Mouse (Mus musculus) layer of hippocampus, postnatal 25 days (tissue): ENCODE results near the gene Dbh. TPM values are rescaled to one million over a fixed set of nuclear protein-coding genes. Genes with fewer than 3 reads are reported as not detected.
A peak's percentile ranks its signal among the peaks of the same experiment; 100 is the strongest.

Experiments
- DNase-seq, 2 experiments: peaks; one replicate each; pipeline ENCODE4 v3.0.0; 2022; ENCODE audit warnings: mixed read lengths in 2 of 2, low spot score in 1 of 2; ENCODE audit errors: extremely low spot score in 1 of 2
- total RNA-seq, 2 experiments: library from RNA; stranded (reverse); gene quantifications; 2 replicates each; pipeline ENCODE4 v1.2.3; 2021

Gene Dbh
- total RNA-seq: under 1 TPM; 0.54 TPM

- DNase-seq: peak; percentile 54 to 63
Measured at GRCm38 (mm10) chr2:27164796-27165590, at the start of gene Dbh. Gene Dbh, plus strand, starts transcription at chr2:27165233.

GRCm38 (mm10) chr2:27118452-27118851 is 46.6 kb upstream of the Dbh start:
- DNase-seq: no peak

DNA sequence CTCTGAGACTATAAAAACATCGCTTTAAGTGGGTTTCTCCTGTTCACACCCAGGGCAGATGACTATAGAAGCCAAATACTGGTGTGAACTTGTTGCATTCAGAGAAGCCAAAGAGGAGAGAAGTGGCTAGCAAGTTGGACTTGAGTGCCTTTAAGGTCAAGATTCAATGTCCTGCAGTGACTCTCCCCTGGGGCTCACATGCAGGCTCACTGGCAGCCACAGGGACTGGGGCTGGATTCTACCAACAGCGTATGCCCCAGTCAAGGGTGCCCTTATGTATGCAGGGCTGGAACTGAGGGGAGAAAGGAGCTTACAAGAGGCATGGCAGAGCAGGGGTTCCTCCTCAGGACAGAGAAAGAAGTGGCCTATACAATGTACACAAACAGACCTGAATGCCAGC is 45.3 kb upstream of the Dbh start:
- DNase-seq: no peak

DNA sequence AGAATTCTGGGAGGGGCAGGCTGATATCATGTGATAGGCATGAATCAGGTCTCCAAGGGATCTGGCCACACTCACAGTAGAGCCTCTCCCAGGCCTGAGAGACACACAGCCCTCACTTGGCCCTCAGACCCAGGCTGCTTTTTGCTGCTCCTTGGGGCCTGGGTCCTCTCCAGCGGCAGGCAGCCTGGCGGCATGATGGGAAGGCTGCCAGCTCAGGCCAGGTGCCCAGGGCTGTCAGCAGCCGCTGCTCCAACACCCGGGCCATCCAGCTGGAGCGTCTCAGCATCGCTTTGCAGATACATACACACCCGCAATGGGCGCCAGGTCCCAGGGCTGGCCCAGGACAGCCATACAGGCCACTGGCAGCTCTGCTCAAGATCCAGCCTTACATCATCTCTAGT is 44.8 kb upstream of the Dbh start:
- no peak for DNase-seq

DNA sequence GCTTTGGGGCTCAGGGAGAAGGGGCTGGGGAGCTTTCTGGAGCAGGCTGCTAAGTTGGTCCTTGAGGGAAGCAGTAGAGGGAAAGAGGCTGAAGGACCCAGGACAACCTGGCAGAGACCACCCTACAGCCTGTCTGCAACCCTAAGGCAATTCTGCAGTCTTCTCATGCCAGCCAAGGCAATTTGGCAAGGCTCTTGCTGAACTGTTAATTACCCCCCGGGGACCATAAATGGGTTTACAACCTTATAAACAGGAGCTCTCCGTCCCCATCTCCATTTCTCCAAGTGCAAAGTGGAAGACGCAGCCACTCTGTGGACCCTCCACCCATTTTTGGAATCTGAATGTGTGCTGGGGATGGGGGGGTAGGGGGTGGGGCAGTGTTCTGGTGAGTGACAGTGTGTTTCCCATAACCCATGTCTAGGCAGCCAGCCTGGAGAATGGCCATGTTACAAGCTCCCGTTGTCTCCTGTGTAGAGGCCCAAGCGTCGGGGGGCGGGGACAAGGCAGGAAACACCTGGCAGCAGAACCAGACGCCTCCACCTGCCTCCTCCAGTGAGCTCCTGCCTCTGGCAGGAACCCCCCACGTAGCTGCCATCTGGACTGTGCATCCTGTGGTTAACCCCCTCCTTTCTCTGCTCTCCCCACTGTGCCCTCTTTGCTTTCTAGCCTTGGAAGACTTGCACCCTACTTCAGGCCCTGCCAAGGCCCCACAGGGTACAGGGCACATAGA is 43.2 kb upstream of the Dbh start:
- DNase-seq: no peak

- DNase-seq: no peak
Measured at GRCm38 (mm10) chr2:27122578-27122977, 42.5 kb upstream of the Dbh start.

DNA sequence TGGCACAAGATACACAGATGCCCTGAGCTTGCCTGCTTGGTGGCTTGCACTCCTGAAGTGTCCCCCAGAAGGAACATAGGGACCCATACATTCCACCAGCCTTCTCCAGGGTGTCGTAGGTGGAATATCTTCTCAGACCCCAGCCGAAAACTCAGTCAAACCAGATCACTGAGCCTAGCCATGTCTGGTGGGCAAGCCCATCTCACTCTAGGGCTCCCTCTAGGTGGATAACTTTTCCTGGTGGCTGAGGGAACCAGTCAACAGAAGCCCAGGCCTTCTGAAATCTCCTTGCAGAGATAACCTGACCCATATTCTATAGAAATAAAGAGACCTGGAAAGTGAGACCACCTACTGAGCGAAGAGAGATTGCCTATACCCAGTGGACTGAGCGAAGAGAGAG is 41.9 kb upstream of the Dbh start:
- DNase-seq: no peak

GRCm38 (mm10) chr2:27125979-27126378 is 39.1 kb upstream of the Dbh start:
- DNase-seq: peak in 1 of 2 experiments; percentile 71

- DNase-seq: no peak
Measured at GRCm38 (mm10) chr2:27126496-27126895, 38.5 kb upstream of the Dbh start.

DNA sequence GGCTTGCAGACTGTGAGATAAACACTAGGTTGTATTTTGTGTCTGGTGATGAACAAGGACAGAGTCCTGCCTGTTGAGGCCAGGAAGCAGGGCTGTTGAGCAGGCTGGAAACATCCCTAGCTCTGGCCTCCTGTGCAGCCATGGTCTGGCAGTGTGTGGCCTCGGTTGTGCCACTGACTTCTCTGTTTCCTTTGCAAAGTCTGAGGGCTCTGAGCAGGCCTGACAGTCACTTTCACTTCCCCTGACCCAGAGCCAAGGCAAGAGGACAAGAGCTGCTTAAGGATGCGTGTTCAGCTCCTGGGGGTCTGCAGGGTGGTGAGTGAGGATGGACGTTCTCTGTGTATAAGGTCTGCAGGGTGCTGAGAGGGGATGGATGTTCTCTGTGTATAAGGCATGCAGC is 36.0 kb upstream of the Dbh start:
- DNase-seq: no peak

DNA sequence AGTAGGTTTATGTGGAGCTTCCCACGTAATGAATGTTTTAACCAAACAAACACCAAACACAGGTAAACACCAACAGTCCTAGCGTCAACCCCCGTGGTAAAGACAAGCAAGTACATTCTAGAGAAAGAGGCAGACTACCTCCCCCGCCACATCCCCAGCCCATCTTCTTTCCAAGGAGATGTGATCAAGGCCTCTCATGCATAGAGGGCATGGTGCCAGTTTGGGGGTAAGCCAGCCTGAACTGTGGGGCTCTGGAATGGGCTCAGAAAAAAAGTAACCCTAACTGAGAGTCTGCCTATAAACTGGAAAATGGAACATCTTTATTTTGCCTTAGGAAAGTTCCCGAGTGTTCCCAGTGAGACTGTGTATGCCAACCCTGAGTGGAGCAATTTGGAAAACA is 29.1 kb upstream of the Dbh start:
- no peak for DNase-seq

GRCm38 (mm10) chr2:27136336-27136735 is 28.7 kb upstream of the Dbh start:
- DNase-seq: no peak

GRCm38 (mm10) chr2:27136789-27137188 is 28.2 kb upstream of the Dbh start:
- no peak for DNase-seq

DNA sequence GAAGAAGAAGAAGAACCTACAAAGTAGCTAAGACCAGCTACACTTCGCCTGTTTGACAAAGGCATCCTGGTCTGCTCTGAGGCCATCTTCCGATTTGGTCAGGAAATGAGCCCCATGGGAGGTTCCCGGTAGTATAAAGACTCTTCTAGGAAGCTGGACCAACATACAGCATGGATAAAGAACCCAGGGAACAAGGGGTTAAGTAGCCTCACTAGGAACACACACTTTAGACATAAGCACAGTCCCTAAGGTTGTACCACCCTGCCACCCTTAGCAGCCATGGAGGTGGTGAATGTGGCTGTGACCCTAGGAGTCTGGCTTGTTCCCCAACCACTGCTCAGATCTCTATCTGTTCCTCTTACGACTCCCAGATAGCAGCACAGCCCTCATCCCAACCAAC is 26.7 kb upstream of the Dbh start:
- DNase-seq: no peak

- peak; percentile 41 to 46 for DNase-seq
Measured at GRCm38 (mm10) chr2:27141950-27142693, 22.9 kb upstream of the Dbh start, which contains the start of gene Fam163b. Gene Fam163b, minus strand, starts transcription at chr2:27142491.

GRCm38 (mm10) chr2:27144957-27145356 is 20.1 kb upstream of the Dbh start:
- DNase-seq: no peak

DNA sequence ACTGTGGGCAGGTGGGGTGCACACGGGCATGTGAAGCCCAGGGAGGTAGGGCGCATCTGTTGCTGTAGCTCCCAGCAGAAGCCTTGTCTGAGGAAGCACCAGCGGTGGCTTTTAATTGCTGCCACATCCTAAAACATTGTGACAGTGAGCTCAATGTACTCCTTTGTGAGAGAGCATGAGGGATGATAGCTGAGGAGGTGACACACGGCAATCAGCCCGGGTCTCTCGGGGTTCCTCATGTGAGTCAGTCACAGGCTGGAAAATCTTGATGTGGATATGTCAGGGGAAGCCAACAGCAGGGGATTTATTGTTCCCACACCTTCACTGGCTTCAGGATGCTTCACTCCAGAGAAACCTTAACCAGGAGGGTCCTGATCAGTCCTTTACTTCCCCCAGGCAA is 18.2 kb upstream of the Dbh start:
- no peak for DNase-seq

DNA sequence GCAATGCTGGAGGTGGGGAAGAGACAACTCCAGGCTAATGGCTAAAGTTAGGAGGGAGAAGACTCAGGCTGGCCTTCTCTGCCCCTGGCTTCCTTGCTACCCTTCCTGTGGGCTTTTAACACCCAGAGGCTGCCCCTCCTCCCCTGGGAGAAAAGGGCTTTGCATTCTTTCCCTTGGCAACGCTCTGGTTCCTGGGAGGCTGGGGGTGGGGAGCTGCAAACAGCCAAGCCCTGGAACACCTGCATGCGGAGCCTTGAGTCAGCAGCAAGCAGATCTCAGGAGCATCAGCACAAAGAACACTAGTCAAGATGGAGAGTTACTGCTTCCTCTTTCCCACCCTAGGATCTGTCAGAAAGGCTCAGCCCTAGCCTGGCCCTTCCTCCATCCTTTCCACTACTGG is 15.6 kb upstream of the Dbh start:
- no peak for DNase-seq

DNA sequence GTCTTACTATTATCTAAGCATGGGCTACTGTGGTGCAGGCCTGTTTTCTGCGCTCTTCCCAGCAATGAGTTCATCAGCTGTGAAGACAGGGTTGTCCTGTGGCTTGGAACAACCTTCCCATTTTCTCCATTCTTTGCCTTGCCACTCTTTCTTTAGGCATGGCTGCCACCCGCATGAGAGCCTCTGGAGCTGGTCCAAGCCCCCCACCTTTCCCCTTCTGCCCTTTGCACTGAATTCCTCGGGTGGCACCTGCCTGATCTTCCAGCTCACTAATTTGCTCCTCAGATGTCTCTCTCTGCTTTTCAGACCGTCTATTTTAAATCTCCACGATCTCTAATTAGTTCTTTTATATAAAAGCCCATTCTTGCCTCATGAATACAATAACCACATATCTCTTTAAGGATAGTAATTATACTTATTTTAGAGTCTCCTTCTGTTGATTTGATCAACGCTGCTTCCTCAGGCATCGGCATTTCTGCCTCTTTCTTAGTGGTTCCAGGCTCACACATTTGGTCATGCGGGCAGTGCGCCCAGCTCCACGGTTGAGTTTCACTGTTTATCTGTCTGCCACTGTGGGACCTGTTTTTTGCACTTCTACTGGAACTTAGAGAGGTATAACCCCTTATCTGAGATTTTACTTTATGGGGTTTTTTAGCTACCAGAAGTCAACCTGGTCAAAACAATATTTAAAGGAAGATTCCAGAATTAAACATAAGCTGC is 10.4 kb upstream of the Dbh start:
- DNase-seq: no peak

- no peak for DNase-seq
Measured at GRCm38 (mm10) chr2:27156596-27156995, 8.4 kb upstream of the Dbh start.

DNA sequence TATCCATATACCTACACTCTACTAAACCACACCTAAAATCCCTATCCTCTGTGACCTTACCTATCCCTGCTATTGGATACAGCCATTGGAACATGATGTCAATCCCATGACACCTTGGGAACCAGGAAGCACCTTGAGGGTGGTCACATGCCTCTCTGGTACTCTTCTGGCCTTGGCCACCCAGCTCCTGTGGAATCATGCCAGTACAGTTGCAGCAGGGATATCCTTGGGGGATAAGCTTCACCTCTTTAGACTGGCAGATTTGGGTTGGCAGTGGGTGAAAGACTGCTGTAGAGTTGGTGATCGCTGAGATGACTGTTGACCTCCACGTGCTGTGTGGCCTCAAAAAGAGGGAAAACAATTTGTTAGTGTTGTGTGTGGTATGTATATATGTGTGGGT is 3.5 kb upstream of the Dbh start:
- no peak for DNase-seq
